Mouse (Mus musculus) T-cell, adult 2 months (primary cell): ENCODE data around the gene Eloa.
"Not testable (repeated sequence)": the region's sequence is repeated elsewhere in the genome, so short reads cannot be mapped to it uniquely, and the experiment has no call there.

Source experiments
- DNase-seq: peaks from one replicate; pipeline ENCODE4 v3.0.0; 2022; ENCODE audit warnings: low spot score

Eloa gene

DNA sequence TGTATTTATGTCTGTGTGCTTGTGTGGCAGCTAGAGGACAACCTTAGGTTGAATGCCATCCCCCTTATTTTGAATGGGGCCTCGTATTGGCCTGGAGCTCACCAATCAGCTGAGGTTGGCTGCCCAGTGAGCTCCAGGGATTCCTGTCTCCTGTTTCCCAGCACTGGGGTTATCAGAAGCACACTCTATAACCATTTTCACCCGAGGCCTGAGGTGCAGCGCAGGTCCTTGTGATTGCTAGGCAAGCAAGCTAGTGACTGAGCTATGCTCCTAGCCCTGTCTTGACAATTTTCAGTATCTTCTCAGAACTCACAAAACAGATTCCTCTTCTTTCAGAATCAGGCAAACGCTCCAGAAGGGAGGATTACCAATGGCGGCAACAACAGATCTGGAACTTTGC is 37.0 kb downstream of the Eloa start:
- DNase-seq = no peak

- DNase-seq = no peak
These were observed 40.0 kb downstream of the Eloa start for GRCm38 (mm10) chr4:135981524-135982063.

- DNase-seq = not testable (repeated sequence)
These were observed 41.3 kb downstream of the Eloa start for GRCm38 (mm10) chr4:135980223-135980622.

DNA sequence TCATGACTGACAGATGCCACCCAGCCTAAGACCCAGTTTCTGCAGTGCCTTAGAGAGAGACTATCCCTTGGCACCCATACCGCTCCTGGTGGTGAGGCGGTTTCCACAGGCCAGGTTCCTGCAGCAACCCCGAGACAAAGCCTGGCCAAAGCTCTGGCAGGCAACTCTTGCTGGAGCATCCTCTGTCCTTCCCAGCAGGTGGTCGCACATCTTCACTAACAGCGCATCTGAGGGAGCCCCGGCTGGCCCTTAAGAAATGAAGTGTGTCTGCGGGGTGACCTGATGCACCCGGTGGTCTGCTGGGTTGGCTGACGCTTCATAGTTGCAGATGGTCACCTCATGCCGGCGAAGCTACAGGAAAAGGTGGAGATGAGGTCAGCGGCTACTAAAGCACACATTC is 45.4 kb downstream of the Eloa start:
- no peak for DNase-seq

- DNase-seq = no peak
These were observed 48.4 kb downstream of the Eloa start for GRCm38 (mm10) chr4:135972911-135973811.

- DNase-seq = peak; percentile 69
These were observed 49.0 kb downstream of the Eloa start, which contains the start of gene Lypla2 for GRCm38 (mm10) chr4:135972556-135972906. Gene Lypla2 (minus strand): TSS chr4:135972626.

DNA sequence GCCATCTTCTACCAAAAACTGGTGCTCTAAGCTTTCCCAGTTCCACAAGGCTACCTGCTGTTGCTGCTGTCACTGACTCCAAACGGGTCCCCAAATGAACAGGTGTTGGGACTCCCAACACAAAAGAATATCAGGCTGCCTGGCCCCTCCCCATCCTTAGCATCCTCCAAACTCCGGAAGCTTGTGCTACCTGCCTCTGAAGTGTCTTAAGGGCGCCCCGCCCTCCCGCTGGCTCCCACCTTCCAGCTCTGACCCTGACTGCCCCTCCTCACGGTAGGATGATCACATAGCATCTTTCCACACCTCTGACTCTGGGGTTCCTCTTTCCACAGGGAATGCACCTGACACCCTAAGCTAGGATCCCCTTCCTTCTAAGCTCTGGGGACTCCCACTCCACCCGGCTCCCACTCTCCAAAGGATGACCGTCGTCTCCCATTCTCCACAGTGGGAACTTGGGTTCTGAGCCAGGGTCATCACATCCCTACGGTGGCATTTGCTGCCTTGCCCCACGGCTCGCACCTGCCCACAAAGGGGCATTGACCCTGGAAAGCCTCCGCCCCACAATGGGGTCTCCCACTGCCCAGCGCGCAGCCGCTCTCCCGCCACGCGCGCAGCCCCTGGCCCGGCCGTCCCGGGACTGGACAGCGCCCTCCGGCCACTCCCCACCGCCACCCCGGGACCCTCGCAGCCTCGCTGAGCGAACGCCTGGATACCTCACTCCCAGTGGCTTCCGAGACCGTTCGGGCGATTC is 49.6 kb downstream of the Eloa start:
- peak; percentile 47 for DNase-seq

GRCm38 (mm10) chr4:135970585-135970984 is 51.0 kb downstream of the Eloa start:
- DNase-seq = no peak

DNA sequence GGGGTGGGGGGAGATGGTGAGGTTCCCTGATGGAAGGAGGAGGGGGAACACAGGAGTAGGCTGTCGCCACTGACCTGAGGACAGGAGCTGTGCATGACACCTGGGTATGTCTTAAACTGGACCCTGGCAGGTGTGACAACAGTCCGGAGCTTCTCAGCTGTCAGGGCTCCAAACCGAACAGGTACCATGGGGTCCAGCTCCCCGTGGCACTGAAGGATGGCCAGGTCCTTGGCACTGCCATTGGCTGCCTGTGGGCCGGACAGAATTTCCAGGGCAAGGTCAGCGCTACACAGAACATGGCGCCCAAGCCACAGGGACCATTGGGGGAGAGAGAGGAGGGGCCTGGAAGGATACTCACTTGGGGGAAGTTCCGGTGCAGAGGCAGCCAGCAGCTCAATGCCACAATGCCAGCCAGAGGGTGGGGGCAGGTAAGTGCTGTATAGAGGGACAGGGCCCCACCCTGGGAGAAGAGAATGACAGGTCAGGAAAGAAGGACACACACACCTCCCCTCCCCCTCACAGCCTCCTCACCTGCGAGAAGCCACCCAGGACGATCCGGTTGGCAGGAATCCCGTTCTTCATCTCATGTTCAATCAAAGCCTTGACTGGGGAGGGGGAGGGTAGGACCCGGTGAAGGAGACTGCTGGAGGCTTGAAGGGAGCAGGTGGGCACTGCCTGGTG is 52.4 kb downstream of the Eloa start:
- no peak for DNase-seq

- DNase-seq = no peak
These were observed 53.2 kb downstream of the Eloa start for GRCm38 (mm10) chr4:135968271-135968869.

DNA sequence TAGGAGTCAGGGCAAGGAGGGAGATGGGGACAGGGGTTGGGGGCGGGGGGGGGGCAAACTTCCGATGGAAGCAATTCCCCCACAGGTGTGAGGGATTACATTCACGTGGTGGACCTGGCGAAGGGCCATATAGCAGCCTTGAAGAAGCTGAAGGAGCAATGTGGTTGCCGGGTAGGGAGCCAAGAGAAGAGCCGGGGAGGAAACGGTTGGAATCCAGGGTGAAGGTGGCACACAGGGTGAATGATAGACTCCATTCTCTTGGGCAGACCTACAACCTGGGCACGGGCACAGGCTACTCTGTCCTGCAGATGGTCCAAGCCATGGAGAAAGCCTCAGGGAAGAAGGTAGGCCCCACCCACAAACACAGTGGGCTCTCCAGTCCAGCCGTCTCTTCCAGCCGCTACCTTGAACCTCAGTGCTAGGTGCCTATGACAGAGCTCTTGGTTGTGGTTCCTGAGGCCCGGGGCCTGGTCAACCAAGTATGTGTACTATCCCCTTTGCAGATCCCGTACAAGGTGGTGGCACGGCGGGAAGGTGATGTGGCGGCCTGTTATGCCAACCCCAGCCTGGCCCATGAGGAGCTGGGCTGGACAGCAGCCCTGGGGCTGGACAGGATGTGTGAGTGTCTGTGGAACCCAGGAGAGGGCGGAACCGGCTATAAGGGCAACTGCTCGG is 54.3 kb downstream of the Eloa start:
- no peak for DNase-seq

DNA sequence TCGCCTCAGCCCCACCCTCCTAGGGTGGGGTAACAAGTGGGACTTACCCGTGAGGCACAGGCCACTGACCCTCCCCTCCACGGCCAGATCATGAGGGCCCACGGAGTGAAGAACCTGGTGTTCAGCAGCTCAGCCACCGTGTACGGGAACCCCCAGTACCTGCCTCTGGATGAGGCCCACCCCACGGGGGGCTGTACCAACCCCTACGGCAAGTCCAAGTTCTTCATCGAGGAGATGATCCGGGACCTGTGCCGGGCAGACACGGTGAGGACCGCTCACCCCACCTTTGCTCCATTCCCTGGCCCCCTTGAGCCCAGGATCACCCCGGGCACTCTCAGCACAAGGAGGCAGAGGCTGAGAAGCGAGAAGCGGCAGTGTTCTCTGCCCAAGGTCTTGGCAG is 55.3 kb downstream of the Eloa start:
- DNase-seq = no peak

GRCm38 (mm10) chr4:135965113-135965512 is 56.5 kb downstream of the Eloa start:
- DNase-seq = no peak

DNA sequence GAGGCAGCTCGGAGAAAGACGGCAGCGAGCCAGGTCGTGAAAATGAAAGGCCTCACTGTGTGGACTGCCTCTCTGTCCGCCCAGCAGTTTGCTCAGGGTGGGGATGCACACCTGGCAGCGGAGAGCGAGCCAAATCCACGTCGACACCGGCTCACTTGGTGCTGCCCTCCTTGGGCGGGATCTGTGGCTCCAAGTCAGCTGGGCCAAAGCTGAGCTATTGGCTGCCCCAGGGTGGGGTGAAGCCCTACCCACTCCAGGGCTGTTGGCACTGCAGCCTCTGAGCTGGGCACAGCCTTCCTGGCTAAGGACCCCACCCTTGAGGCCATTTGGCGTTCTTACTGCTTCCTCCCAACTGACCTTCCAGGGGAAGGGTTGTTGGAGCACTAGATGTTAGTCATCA is 57.1 kb downstream of the Eloa start:
- DNase-seq = no peak

DNA sequence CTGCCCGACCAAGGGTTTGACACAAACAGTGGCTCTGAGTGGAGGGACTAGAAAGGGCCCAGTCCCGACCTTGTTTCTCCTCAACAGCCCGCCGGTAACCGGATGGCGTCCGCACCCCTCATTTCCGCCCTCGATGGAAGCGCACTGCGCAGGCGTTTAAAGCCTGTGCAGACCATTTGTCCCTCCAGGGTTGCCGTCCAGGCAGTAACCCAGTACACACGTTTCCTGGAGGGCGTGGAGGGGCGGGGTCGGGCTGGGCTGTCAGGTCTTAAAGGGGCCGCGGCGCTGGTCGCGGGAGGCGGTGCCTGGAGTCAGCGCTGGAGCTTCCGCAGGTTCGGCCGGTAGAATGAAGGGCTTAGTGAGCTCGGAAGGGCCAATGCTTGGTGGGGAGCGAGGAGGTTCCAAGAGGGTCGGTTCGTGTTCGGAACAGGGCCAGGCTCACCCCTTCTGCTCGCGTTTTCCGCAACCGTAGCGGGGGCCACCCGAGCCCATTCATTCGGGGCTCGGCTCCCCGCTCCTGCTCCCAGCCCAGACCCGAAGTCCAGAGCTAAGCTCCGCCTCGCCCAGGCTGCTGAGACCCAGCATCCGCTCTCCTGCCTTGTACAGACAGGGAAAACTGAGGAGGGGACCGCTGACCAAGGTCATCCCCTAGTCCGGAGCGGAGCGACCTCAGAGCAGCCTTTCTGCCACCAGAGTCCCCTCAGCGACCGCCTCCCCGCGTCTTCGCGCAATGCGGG is 57.9 kb downstream of the Eloa start, which contains the start of gene Gale:
Gene Gale (plus strand): TSS at position 271 of the 737 bp plus-strand sequence.
- peak; percentile 96 for DNase-seq

DNA sequence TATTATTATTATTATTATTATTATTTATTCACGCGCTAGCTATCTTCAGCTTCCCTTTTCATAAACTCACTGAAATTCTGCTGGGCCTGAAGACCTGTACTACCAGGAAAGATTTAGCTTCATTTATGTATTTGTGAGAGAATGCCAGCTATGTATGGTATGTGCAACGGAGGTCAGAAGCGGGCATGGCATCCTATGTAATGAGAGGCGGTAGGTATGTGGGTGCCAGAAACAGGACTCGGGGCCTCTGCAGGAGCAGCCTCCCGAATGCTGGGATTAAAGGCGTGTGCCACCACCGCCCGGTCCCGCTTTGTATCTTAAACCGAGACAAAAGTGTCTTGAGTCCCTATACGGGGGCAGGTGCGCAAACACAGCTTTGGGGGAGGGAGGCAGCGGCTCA is 58.6 kb downstream of the Eloa start:
- DNase-seq = no peak

DNA sequence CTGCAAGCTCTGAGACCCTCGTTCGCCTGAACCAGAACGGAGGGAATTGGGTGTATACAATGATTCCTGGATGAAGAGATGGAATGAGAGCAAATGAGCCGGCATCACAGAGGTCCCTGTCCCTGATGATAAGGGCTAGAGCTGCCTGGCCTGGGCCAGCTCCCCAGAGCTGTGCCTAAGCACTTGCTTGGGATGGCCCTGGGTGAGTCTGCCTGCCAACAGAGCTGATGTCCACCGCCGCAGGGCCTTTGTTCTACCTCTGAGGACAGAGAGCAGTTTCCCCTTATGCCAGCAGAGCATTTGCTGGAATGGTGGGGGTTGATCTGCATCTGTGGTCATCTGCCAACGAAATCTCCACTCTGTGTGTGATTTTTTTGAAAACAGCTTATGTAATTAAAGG is 59.4 kb downstream of the Eloa start:
- no peak for DNase-seq

- no peak for DNase-seq
These were observed 59.9 kb downstream of the Eloa start for GRCm38 (mm10) chr4:135961709-135962108.

DNA sequence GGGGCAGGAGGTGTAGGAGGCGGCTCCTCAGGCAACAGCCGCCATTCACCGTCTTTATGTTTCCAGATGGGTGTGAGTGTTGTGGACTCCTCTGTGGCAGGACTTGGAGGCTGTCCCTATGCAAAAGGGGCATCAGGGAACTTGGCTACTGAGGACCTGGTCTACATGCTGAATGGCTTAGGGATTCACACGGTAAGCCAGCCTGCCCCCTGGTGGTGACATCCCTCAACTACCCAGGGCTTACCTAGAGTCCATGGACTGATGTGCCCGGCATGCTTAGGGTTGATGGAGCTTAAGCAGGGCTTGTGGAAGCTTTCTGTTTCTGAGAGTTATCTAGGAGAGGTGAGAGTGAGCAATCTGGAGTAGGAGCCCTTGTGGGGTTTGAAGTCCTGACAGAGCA is 60.8 kb downstream of the Eloa start:
- peak; percentile 75 for DNase-seq

DNA sequence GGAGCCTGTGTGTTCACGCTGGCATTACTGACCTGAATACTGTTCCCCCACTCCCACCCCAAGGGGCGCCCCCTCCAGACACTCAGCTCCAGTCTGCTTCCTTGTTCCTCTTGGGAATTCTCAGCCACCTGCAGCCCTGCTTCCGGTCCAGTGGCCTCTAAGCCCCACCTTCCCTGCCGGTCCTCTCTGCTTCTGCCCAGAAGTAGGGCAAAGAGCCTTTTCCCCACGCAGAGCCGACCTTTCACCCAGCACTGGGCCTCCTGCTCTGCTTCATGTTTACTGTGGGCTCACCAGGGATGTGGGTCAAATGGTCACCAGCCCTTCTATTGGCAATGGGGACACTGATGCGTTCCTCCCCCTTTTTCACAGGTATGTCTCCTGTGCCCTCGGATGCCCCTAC is 63.2 kb downstream of the Eloa start:
- DNase-seq = no peak

GRCm38 (mm10) chr4:135955886-135956285 is 65.7 kb downstream of the Eloa start:
- no peak for DNase-seq
